Mouse (Mus musculus) left cerebral cortex, adult 8-10 months (tissue): ENCODE measurements around the gene Zfp335. TPM values are rescaled to one million over a fixed set of nuclear protein-coding genes. Genes with fewer than 3 reads are reported as not detected.
A peak's percentile ranks its signal among the peaks of the same experiment; 100 is the strongest.

Source experiments
- DNase-seq, 2 experiments: peaks; one replicate each; pipeline ENCODE4 v3.0.0; 2022; ENCODE audit warnings: low spot score in 2 of 2
- total RNA-seq, 4 experiments: library from RNA; stranded (reverse); gene quantifications; 2 replicates each; pipeline ENCODE4 v1.2.4; 2022

Gene Zfp335
- total RNA-seq, result 10 to 100 TPM; 22.8 to 23.9 (median 23.3) TPM

DNA sequence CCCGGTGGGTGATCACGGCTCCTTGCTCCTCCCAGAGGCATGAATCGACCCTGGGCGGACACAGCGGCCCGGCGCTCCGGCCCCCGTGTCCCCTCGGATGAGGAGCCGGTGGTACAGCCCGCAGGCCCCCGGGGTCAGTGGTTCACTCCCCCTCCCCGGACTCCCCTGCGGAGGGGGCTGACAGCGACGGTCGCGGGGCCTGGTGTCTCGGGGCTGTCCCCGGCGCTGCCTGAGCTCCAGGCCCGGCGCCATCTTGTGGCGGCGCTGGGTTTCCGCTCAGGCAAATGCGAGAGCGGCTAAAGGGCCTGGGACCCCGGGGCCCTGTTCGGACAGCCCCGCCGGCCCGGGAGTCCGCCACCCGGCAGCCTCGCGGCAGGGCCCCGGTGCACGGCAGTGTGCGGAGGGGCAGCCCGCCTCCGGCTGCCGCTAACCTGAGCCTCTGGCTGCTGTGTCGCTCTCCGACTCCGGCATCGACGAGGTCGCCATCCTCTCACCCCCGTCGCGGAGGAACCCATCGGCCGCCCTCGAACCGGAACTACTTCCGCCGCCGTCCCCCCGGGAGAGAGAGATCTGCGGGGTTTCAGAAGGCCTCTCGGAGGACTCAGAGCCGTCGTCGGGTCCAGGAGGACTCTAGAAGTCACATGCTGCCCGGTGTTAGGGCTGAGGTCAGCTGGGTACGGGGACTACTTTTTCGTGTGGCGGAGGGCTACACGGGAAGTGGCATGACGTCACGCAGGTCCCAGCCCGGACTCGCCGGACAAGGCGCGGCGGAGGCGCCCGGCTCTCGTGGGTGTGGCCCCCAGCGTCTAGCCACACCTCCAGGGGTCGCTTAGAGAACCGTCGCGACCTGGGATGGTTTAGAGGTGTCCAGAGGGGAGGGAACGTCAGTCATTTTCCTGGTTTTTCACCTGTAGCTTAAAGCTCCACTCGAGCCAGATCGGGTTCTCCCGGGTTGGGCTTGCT lies at the start of gene Zfp335:
Zfp335 (minus strand) TSS at position 672 of the 963 bp plus-strand sequence.
- DNase-seq, result peak; percentile 89 to 93

DNA sequence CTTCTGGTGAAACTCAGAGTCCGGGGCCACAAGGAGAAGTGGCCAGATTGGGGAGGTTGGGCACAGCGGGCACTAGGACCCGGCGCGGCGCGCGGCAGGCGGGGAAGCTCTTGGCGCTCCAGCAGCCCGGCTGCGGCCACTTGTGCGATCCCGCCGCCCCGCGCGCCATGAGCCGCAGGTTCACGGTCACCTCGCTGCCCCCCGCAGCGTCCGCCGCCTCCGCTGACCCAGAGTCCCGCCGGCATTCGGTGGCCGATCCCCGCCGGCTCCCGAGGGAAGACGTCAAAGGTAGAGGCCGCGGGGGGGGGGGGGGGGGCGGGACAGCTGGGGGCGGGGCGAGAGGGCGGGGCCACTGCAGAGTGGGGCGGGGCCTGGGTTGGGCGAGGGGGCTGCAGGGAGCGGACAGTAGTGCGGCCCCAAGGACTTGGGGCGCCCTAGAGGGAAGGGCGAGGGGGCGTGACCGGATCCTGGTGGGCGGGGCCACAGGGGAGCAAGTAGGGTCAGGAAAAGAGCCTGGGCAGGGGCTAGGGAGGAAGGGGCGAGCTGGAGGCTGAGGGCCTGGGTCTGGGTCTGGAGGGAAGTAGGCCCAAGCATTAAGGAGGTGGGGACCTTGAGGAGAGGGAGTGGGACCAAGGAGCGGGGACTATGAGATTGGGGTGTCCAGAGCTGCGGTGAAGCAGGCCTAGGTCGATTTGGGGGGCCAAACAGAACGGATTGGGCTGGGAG lies 49.3 kb upstream of the Zfp335 start, which contains the start of gene Slc12a5:
Slc12a5 (plus strand) TSS at position 87 of the 726 bp plus-strand sequence.
- no peak for DNase-seq

- DNase-seq, result no peak
These were observed 46.2 kb upstream of the Zfp335 start for GRCm38 (mm10) chr2:164957548-164958315.

- DNase-seq, result no peak
These were observed 44.6 kb upstream of the Zfp335 start for GRCm38 (mm10) chr2:164956195-164956594.

DNA sequence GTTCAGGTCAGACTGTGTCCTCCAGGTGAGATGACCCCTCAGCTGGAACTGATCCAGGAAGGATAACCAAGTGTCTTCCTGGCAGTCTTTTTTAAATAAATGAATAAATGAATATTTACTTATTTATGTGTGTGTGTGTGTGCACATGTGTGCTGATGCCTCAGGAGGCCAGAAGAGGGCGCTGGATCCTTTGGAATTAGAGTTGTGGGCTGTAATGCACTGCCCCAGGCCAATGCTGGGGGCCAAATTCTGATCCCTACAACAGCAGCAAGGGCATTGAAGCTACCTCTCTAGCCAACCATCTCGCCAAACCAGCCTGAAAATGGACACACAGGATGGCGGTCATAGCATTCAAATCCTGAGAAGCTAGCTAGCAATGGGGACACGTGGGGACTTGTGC lies 44.2 kb upstream of the Zfp335 start:
- DNase-seq, result no peak

- DNase-seq, result no peak
These were observed 41.7 kb upstream of the Zfp335 start for GRCm38 (mm10) chr2:164953224-164953623.

- DNase-seq, result no peak
These were observed 40.9 kb upstream of the Zfp335 start for GRCm38 (mm10) chr2:164952448-164952847.

DNA sequence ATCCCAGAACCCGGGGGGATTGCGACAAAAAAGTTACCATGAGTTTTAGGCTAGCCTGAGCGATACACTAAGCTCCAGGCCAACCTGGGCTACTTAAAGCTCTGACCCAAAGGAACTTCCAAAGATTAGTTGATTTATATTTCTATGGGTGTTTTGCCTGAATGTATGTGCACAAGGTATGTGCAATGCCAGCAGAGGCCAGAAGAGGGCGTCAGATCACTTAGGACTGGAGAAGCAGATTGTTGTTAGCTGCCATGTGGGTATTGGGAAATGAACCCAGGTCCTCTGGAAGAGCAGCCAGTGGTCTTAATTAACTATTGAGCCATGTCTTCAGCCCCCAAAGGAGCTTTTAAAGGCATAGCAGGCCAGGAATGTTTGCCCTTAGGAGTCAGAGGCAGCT lies 40.2 kb upstream of the Zfp335 start:
- DNase-seq, result no peak

DNA sequence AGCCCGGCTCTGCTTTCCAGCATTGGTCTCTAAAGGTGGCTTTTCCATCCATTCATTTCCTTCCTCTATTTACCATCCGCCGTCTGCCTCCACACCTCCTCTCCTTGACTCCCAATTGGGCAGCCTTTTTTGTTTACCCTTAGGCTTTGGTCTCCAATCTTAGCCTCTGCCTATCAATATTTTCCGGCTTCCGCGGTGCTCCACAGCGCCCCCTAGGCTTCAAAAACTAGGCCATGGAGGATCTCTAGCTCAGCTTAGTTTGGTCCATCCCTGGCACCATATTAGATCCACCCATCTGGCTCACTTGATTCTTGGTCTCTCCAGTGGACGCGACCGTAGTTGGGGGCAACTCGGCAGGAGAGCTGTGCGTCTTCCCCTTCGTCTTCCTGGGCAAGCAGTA lies 38.9 kb upstream of the Zfp335 start:
- no peak for DNase-seq

- DNase-seq, result no peak
These were observed 37.4 kb upstream of the Zfp335 start for GRCm38 (mm10) chr2:164948962-164949361.

GRCm38 (mm10) chr2:164947930-164948329 lies 36.4 kb upstream of the Zfp335 start:
- DNase-seq, result no peak

DNA sequence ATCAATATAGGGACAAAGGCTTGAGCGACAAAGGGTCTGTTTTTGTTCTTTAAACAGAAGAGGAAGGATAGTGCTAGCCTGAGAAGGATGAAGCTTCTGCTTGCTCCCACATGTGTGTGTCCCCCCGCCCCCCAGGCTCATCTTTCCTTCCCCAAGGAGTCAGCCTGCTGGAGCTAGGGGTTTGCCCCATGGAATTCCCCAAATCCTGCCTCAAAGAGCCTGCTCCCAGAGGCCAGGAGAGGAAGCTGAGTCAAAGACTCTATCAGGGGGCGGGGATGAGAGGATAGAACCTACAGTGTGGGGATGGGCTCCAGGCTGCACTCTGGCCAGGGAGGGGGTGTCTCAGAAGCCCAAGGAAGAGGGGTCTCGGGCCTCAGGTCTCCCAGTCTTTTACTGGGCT lies 35.9 kb upstream of the Zfp335 start:
- DNase-seq, result no peak

DNA sequence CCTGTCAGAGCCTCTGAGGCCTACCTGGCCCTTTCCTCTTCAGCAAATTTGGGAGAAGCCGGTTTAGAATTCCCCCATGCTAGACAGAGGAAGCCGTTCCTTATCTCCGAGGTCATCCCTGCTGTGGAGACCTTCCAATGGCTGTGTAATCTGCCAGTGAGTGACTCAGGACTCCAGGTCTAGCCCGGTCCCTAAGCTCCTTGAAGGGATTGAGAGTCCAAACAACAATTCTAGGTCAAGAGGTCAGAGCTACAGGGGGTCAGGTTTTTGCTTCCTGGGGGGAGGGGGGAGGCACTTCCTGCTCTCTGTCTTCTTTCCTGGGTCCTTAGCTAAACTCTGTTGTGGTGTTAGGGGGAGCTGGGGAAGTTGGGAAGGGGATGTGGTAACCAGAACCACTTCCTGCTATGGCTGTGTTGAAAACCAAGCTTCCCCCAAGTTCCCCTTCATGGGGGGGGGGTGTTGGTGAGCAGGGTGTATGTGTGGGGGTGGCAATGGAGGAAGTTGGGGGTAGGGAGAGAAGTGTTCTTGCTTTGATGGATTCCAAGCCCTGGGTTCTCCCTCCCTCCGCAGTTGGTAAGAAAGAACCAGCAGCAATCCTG lies 31.2 kb upstream of the Zfp335 start:
- no peak for DNase-seq

DNA sequence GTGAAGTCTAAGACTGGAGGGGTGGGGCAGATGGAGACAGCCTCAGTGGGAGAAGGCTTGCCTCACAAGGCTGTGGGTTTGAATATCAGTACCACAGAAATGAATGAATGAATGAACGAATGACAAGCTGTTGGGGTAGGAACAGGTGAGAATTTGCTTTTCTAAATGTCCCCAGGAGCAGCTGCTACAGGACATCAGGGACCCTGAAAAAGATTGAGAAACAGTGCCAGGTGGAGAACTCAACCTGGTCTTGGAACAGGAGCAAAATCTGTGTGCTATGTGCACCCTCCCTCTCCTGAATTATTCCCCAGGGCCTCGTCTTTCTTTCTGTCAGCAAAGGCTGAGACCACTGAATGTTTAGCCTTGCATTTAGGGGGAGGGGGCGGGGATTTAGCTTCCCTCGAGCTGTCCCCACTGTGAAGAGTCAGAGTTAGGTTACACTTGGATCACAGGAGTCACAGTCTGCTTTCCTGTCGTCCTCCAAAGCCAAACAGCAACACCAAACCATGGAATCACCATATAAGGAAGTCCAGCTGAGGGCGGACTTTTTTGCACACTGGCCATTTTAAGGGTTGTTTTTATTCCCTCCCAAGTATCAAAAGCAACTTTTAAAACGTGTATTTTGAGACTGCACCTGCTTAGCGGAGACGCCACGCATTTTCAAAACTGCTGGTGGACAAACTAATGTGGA lies 28.7 kb upstream of the Zfp335 start, which contains the start of gene Mmp9:
Mmp9 (plus strand) TSS at position 641 of the 691 bp plus-strand sequence.
- no peak for DNase-seq

GRCm38 (mm10) chr2:164939106-164939505 lies 27.5 kb upstream of the Zfp335 start:
- DNase-seq, result no peak

DNA sequence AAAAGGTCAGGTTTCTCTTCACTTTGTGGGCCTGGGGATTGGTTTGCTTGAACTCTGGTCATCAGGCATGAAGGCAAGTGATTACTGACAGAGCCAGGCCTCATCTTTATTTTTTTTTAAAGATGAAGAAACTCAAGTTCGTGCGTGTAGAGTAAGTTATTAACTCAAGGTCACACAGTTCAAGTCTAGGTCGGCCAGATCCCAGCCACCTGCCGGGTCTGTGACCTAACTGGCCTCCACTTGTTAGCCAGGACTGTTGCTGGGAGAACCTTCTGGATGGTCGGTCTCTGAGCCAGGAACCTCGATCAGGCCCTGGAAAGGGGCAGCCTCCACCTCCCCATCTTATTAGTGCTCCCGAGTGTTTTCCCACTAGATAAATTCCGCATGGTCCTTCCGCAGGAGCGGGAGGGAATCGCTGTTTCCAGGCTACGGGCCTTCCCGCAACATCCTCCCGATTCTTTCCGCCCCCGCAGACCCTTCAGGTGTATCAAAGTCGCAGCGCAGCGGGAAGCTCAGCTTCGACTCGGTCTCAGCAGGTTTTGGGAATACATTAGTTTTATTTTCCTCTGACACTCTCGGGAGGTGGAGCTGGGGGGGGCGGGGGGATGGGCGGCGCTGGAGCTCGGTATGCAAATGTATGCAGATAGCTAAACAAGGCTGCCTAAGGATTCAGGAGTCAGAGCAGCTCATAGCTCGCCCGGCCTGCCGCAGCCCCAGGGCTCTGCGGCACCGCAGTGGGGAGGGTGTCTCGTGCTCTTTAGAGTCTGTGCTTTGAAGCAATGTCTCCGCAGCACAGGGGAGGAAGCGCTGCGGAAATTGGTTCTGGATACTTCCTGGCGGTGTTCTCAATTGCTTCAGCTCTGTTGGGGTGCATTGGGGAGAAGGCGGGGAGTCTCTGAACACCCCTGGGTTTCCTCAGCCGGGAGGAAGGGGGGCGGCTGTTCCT lies 26.9 kb upstream of the Zfp335 start:
- peak; percentile 54 to 72 for DNase-seq

- no peak for DNase-seq
These were observed 24.4 kb upstream of the Zfp335 start for GRCm38 (mm10) chr2:164935991-164936390.

DNA sequence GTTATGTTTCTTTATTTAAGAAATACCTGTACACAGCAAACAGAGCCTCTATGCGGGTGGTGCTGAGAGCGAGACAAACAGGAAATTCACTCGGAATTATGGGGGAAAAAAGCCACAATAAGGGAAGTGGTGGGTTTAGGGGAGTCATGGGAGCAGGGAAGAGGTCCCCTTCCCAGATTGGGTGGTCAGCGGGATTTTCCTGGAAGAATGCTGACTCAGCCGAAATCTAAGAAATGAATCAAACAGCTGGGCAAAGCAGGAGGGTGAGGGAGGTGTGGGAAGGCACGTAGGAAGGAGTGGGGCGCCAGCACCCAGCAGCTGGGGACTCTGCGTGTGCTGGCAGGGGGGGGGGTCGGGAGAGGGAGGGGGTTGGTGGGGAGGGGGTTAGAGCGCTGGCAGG lies 22.0 kb upstream of the Zfp335 start:
- DNase-seq, result no peak
